Mouse (Mus musculus) hindbrain, embryonic 12.5 days (tissue): ENCODE measurements around the gene Tmtc2. TPM values are rescaled to one million over a fixed set of nuclear protein-coding genes. Genes with fewer than 3 reads are reported as not detected.

ENCODE experiments used
- ATAC-seq: fragments of 200-750 bp; cut with Nextera tagmentation; 2 replicates; pipeline ENCODE4 v1.8.0; 2017; ENCODE audit warnings: moderate TSS enrichment; ENCODE audit not compliant: low FRiP score
- H3K27ac ChIP-seq: fragments of 300-500 bp; sonication (generic); 2 replicates; pipeline ENCODE4 v1.5.1; 2016; ENCODE audit warnings: mild to moderate bottlenecking
- H3K27me3 ChIP-seq: fragments of 300-500 bp; sonication (generic); 2 replicates; pipeline ENCODE4 v1.6.1; 2016; ENCODE audit warnings: mild to moderate bottlenecking
- H3K36me3 ChIP-seq: fragments of 300-500 bp; sonication (generic); 2 replicates; pipeline ENCODE4 v1.6.1; 2016; ENCODE audit warnings: mild to moderate bottlenecking
- H3K4me1 ChIP-seq: fragments of 300-500 bp; sonication (generic); 2 replicates; pipeline ENCODE4 v1.6.1; 2016
- H3K4me2 ChIP-seq: fragments of 300-500 bp; sonication (generic); replicated peaks from 2 replicates; pipeline ENCODE4 v1.6.1; 2016; ENCODE audit warnings: mild to moderate bottlenecking
- H3K4me3 ChIP-seq: fragments of 300-500 bp; sonication (generic); 2 replicates; pipeline ENCODE4 v1.5.1; 2016; ENCODE audit warnings: mild to moderate bottlenecking
- H3K9ac ChIP-seq: fragments of 300-500 bp; sonication (generic); 2 replicates; pipeline ENCODE4 v1.6.1; 2016; ENCODE audit warnings: mild to moderate bottlenecking, moderate library complexity
- H3K9me3 ChIP-seq: fragments of 300-500 bp; sonication (generic); replicated peaks from 2 replicates; pipeline ENCODE4 v1.6.1; 2016; ENCODE audit warnings: mild to moderate bottlenecking
- WGBS: fragments of 180-500 bp; shearing (Covaris S2); methylation state at CpG from one replicate; pipeline ENCODE4 v1.1.7; 2016; 5-methylcytosine and 5-hydroxymethylcytosine counted together
- polyA plus RNA-seq: library from polyadenylated mRNA; unstranded; fragments of >200 nt; fragmentation: Nextera tagmentation; extraction: Ambion mirVana; gene quantifications from 2 replicates; pipeline ENCODE4 v1.2.1, GENCODE M21; 2016

The Tmtc2 gene
- polyA plus RNA-seq, 1 experiment from 2014 or later = 19.6 TPM

- no peaks in the 10 kb centered on the region for H3K36me3 ChIP-seq
- no peaks in the 10 kb centered on the region for H3K27me3 ChIP-seq
- no peak overlapping the region; the same call in 1 of the 2 replicates for H3K27ac ChIP-seq
- ATAC-seq = no peak
- H3K9ac ChIP-seq = no peak overlapping the region
- no peaks in the 10 kb centered on the region for H3K9me3 ChIP-seq
- no peak overlapping the region for H3K4me3 ChIP-seq
- no peaks in the 10 kb centered on the region for H3K4me1 ChIP-seq
- WGBS = 53% methylated on average over 5 of the region's 5 CpGs
- no peak overlapping the region for H3K4me2 ChIP-seq
Observed at GRCm38 (mm10) chr10:105539697-105540096, 34.6 kb downstream of the Tmtc2 start.

GRCm38 (mm10) chr10:105536910-105537309 is 37.3 kb downstream of the Tmtc2 start:
- Histone ChIP-seq H3K36me3 (no peaks in the 10 kb centered on the region), H3K9me3 (no peaks in the 10 kb centered on the region), H3K9ac (no peak overlapping the region), H3K4me2 (no peak overlapping the region), H3K27me3 (no peaks in the 10 kb centered on the region), H3K27ac (no peak overlapping the region), H3K4me1 (peaks cover 2% of the 10 kb centered on the region; the same call in 1 of the 2 replicates), H3K4me3 (no peak overlapping the region)
- no peak for ATAC-seq
- WGBS = 88% methylated on average over 4 of the region's 4 CpGs

- no peak overlapping the region for H3K4me3 ChIP-seq
- no peak overlapping the region for H3K4me2 ChIP-seq
- no peak overlapping the region for H3K9ac ChIP-seq
- H3K9me3 ChIP-seq = no peaks in the 10 kb centered on the region
- H3K27me3 ChIP-seq = no peaks in the 10 kb centered on the region
- H3K36me3 ChIP-seq = no peaks in the 10 kb centered on the region
- H3K27ac ChIP-seq = no peak overlapping the region
- ATAC-seq = no peak
- H3K4me1 ChIP-seq = peaks cover 6% of the 10 kb centered on the region
Observed at GRCm38 (mm10) chr10:105535848-105536247, 38.4 kb downstream of the Tmtc2 start.

- Histone ChIP-seq H3K36me3 (no peaks in the 10 kb centered on the region), H3K4me3 (no peak overlapping the region), H3K9ac (no peak overlapping the region), H3K4me1 (peaks cover 6% of the 10 kb centered on the region), H3K27ac (no peak overlapping the region), H3K27me3 (no peaks in the 10 kb centered on the region), H3K4me2 (no peak overlapping the region), H3K9me3 (no peaks in the 10 kb centered on the region)
- 71% methylated on average over 7 of the region's 7 CpGs for WGBS
- ATAC-seq = no peak
Observed at GRCm38 (mm10) chr10:105532747-105533146, 41.5 kb downstream of the Tmtc2 start.

- 82% methylated on average over 5 of the region's 5 CpGs for WGBS
- Histone ChIP-seq H3K27ac (no peak overlapping the region), H3K4me1 (peaks cover 6% of the 10 kb centered on the region), H3K9me3 (no peaks in the 10 kb centered on the region), H3K4me3 (no peak overlapping the region), H3K27me3 (no peaks in the 10 kb centered on the region), H3K4me2 (no peak overlapping the region), H3K36me3 (no peaks in the 10 kb centered on the region), H3K9ac (no peak overlapping the region)
- ATAC-seq = peak; percentile 18; the same call in 1 of the 2 replicates
Observed at GRCm38 (mm10) chr10:105532019-105532525, 42.2 kb downstream of the Tmtc2 start.

- Histone ChIP-seq H3K4me2 (no peak overlapping the region), H3K27me3 (no peaks in the 10 kb centered on the region), H3K9ac (no peak overlapping the region), H3K36me3 (no peaks in the 10 kb centered on the region), H3K27ac (no peak overlapping the region), H3K4me1 (peaks cover 6% of the 10 kb centered on the region), H3K9me3 (no peaks in the 10 kb centered on the region), H3K4me3 (no peak overlapping the region)
- 70% methylated on average over 9 of the region's 9 CpGs for WGBS
- ATAC-seq = 0 out of 2 replicates have a peak, but pooled peaks have one; percentile 61
Observed at GRCm38 (mm10) chr10:105531080-105531894, 43.0 kb downstream of the Tmtc2 start.

GRCm38 (mm10) chr10:105523405-105524088 is 50.7 kb downstream of the Tmtc2 start:
- 63% methylated on average over 8 of the region's 8 CpGs for WGBS
- ATAC-seq = no peak

GRCm38 (mm10) chr10:105522431-105522830 is 51.8 kb downstream of the Tmtc2 start:
- H3K36me3 ChIP-seq = no peaks in the 10 kb centered on the region
- H3K27me3 ChIP-seq = no peaks in the 10 kb centered on the region
- no peak overlapping the region for H3K4me2 ChIP-seq
- no peak overlapping the region for H3K27ac ChIP-seq
- H3K9ac ChIP-seq = no peak overlapping the region
- 79% methylated on average over 7 of the region's 7 CpGs for WGBS
- H3K9me3 ChIP-seq = no peaks in the 10 kb centered on the region
- no peak overlapping the region for H3K4me3 ChIP-seq
- no peak for ATAC-seq
- peaks cover 6% of the 10 kb centered on the region; the same call in 1 of the 2 replicates for H3K4me1 ChIP-seq

More at GRCm38 (mm10) chr10:105523405-105524088, 50.7 kb downstream of the Tmtc2 start:
- Histone ChIP-seq H3K36me3 (no peaks in the 10 kb centered on the region), H3K4me3 (no peak overlapping the region), H3K27me3 (no peaks in the 10 kb centered on the region), H3K9me3 (no peaks in the 10 kb centered on the region), H3K4me1 (peaks cover 6% of the 10 kb centered on the region; the same call in 1 of the 2 replicates), H3K4me2 (no peak overlapping the region), H3K27ac (no peak overlapping the region), H3K9ac (no peak overlapping the region)

GRCm38 (mm10) chr10:105519154-105519806 is 55.0 kb downstream of the Tmtc2 start:
- no peaks in the 10 kb centered on the region for H3K27me3 ChIP-seq
- H3K4me1 ChIP-seq = peaks cover 4% of the 10 kb centered on the region; the same call in 1 of the 2 replicates
- no peak overlapping the region for H3K27ac ChIP-seq
- no peak overlapping the region for H3K4me3 ChIP-seq
- no peak for ATAC-seq
- H3K36me3 ChIP-seq = no peaks in the 10 kb centered on the region
- H3K9me3 ChIP-seq = no peaks in the 10 kb centered on the region
- H3K9ac ChIP-seq = no peak overlapping the region
- WGBS = 78% methylated on average over 6 of the region's 6 CpGs
- H3K4me2 ChIP-seq = no peak overlapping the region

- Histone ChIP-seq H3K9ac (no peak overlapping the region), H3K4me1 (no peaks in the 10 kb centered on the region), H3K27me3 (no peaks in the 10 kb centered on the region), H3K36me3 (no peaks in the 10 kb centered on the region), H3K4me3 (no peak overlapping the region), H3K27ac (no peak overlapping the region), H3K4me2 (no peak overlapping the region), H3K9me3 (no peaks in the 10 kb centered on the region)
- WGBS = 87% methylated on average over 9 of the region's 9 CpGs
- no peak for ATAC-seq
Observed at GRCm38 (mm10) chr10:105518144-105518543, 56.1 kb downstream of the Tmtc2 start.

- Histone ChIP-seq H3K27me3 (no peaks in the 10 kb centered on the region), H3K4me3 (no peak overlapping the region), H3K27ac (no peak overlapping the region), H3K9me3 (no peaks in the 10 kb centered on the region), H3K36me3 (no peaks in the 10 kb centered on the region), H3K4me1 (peaks cover 20% of the 10 kb centered on the region), H3K4me2 (no peak overlapping the region), H3K9ac (no peak overlapping the region)
- 75% methylated on average over 7 of the region's 7 CpGs for WGBS
- ATAC-seq = no peak
Observed at GRCm38 (mm10) chr10:105513777-105514322, 60.4 kb downstream of the Tmtc2 start.

- Histone ChIP-seq H3K9ac (peak overlapping the region; percentile 35; the same call in 1 of the 2 replicates), H3K4me3 (peak overlapping the region; percentile 19), H3K27me3 (no peaks in the 10 kb centered on the region), H3K27ac (no peak overlapping the region), H3K9me3 (no peaks in the 10 kb centered on the region), H3K4me2 (peak overlapping the region; percentile 37), H3K36me3 (peaks cover 9% of the 10 kb centered on the region; the same call in 1 of the 2 replicates), H3K4me1 (peaks cover 22% of the 10 kb centered on the region)
- peak; percentile 62 for ATAC-seq
- 35% methylated on average over 5 of the region's 5 CpGs for WGBS
Observed at GRCm38 (mm10) chr10:105509896-105510272, 64.4 kb downstream of the Tmtc2 start.
